Mouse (Mus musculus): ENCODE results near the gene Hist1h3d. TPM values are rescaled to one million over a fixed set of nuclear protein-coding genes. Genes with fewer than 3 reads are reported as not detected.
"Not testable (repeated sequence)": the region's sequence is repeated elsewhere in the genome, so short reads cannot be mapped to it uniquely, and the experiment has no call there.

The Hist1h3d gene
- total RNA-seq (2021), result 1 to 10 TPM; 3.4 to 3.8 TPM
- long read RNA-seq, experiment 1, partial matches to known transcripts, result 0 of 2 reads
- long read RNA-seq, experiment 1, other reads (novel, unspliced or antisense), result 2 of 2 reads
- long read RNA-seq, experiment 2, partial matches to known transcripts, result 0 of 1 reads
- long read RNA-seq, experiment 2, other reads (novel, unspliced or antisense), result 1 of 1 reads

DNA sequence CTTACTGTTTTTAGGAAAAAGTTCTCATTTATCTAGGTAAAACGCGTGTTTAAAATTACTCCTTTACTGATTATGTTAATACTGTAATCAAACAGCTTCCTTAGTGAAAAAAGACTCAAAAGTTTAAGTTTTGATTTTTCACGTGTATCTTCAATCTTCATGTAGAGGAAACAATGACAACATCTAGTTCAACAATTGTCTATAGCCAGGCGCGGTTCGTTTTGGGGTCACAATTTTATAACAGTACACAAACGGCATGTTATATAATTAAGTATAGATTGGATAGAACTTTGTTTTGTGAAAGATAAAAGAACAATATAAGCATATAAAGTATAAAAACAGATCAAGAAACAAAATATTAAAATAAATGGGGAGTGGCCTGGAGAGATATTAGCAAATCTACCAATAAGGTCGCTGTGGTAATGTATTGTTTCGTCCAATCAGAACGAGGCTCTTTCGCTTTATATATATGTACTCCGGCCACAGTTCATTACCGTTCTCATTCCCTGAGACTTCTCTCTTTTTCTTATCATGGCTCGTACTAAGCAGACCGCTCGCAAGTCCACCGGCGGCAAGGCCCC is at the start of gene Hist1h3d:
Hist1h3d (plus strand) TSS at position 493 of the 581 bp plus-strand sequence.
- DNase-seq, result no peak

DNA sequence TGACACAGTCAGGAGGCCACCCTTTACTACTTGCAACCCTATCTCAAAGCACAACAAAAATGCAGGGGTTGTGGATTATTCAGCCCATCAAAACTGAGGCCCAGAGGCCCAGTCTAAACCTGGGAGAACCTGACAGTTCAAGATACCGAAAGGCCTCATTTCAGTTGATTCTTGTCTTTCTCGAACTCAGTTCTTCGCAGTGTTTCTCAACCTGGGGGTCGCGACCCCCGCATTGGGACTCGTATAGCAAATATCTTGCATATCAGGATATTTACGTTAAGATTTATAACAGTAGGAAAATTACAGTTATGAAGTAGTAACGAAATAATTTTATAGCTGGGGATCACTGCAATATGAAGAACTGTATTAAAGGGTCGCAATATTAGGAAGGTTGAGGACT is 49.7 kb upstream of the Hist1h3d start:
- no peak for DNase-seq

DNA sequence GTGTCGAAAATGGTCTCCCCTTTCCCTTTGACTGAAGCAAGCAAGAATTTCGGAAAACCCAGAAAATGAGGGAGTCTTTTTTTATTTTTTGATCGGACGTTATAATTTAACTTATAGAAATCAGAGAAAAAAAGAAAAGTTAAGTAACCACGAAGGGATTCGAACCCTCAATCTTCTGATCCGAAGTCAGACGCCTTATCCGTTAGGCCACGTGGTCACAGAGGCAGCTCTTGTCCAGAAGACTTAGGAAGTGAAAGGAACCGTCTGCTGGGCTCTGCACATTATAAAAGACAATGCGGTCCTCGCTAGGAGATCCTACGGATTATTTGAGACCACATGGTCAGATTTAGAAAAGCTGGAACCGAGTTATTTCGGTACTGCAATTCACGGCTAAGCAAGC is 49.3 kb upstream of the Hist1h3d start:
- peak; percentile 70 for DNase-seq

DNA sequence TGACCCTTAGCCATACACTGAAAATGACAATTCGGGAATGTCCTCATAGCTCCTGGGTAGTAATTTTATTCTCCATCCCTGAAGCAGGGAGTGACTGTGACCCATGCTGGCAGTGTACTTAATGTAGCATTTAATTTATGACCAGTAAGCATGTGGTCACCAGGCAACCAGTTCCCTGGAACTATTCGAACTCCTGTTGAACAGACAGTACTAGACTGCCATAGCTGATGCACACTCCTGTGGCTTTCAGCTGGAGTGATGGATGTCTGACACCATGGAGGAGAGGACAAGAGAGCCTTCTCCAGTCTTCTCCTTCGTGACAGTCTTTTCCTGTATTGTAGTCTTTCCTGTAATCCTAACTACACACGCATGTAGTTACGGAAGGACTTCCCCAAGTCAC is 46.6 kb upstream of the Hist1h3d start:
- DNase-seq, result no peak

DNA sequence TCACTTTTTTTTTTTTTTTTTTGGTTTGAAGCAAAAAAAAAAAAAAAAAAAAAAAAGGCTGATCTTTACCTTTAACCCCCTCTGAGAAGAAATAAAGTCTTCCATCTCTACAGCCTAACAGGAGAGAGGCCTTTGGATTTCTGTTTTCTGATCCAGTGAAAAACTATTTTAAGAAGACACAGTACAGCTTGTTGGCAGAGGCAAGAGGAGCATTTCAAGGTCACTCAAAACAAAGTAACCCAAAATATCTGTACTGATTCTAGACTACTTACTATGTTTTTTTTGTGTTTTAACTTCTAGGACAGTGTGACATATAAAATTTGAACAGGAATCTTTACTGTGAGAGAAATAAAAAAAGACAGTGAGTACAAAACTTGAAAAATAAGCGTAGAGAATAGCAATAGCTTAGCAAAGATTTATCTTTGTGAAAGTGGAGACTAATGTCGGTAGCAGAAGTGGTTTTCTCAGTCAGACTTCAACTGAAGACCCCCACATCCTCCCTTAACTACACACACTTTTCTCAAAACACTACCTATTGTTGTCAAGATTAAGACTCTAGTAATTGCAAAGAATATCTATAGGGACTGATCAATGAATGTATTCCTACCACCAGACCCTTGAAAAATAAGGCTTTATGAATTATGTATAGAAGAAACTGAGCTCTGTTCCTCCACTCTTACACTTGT is 45.9 kb upstream of the Hist1h3d start:
- no peak for DNase-seq

DNA sequence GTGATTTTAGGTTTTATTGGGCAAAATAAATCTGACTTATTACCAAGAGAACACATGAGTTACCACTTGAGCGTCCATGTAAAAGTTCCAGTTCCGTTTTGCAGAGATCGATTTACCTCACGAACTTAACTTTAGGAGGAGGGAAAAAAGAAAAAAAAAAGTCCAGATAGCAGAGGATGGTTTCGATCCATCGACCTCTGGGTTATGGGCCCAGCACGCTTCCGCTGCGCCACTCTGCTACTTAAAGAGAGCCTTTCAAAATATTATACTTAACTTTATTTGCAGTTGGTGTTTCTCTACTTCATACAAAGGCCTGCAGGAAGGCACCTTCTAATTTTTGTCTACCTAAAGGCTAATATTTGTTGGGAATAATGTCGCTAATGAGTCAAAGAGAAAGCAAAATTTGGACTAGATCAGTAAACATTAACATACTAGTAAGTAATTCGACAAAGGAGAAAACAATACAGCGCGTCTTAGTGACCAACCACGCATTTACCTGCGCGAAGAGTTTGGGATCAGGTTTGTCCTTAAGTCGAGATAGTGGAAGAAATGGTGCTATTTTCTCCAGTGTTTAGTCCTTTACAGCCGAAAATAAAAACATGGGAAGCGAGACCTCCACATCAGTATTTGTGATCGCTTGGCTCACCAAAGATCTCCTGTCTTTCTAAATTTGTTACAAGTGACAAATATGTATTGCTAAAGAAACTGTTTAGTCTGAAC is 45.2 kb upstream of the Hist1h3d start:
- peak; percentile 55 for DNase-seq

DNA sequence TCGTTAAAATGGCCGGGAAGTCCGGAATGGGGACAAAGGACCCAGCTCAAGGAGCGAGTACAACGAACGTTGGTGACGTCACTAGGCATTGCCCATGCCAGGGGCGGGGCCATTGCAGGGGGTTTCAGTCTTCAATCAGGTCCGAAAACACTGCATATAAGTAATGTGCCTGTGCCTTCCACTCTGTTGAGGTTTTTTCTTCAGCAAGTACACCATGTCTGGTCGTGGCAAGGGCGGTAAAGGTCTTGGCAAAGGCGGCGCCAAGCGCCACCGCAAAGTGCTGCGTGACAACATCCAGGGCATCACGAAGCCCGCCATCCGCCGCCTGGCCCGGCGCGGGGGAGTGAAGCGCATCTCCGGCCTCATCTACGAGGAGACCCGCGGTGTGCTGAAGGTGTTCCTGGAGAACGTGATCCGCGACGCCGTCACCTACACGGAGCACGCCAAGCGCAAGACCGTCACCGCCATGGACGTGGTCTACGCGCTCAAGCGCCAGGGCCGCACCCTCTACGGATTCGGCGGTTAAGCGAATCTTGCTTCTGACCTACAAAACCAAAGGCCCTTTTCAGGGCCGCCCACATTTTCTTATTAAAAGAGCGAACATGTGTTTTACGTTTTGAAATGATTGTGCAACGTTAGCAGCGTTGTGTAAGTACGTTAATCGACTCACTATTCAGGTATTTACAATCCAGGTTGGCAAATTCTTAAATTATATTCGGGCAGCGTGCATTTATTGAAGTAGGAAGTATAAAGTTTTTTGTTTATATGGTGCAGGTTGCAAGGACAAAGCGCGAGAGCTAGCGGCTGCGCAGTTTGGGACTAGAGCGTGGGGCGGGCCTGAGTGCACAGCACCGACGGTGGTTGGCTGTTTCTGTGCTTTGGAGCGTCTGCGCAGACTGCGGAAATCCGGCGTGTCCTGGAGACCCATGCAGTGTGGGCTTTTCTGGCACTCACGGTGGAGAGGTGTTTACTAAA is 44.4 kb upstream of the Hist1h3d start, which contains the start of gene Hist1h4h:
Hist1h4h (plus strand) TSS at position 150 of the 975 bp plus-strand sequence.
- DNase-seq, result peak; percentile 93

DNA sequence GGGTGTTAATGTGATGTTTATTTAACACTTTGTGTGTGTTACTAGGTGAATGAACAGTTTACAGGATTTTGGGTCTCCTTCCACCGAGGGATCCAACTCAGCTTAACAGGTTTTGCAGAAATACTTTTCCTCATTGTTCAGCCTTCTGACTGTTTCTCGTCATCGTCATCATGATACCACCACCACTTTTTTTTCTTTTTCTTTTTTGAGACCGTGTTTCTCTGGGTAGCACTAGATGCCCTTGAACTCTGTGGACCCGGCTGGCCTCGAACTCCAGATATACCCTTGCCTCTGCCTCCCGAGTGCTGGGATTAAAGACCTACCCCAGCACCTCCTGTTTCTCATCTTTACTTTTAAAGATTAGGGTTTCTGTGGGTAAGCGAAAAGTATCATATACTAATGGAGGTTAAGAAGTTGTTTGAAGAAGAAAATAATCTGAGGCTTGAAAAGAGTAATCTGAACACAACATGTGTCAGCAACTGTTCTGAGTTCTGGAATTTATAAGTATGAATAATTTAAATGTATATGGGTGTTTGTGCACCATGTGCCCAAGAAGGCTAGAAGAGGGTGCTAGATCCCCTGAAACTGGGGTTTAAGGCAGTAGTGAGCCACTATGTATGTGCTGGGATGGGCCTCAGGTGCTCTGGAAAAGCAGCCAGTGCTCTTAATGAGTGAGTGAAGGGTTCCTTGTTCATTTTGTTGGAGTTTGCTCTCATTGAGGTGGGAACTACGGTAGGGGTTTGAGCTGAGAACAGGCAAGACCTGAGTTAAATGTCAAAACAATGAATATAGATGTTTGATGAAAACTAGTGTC is 43.1 kb upstream of the Hist1h3d start:
- no peak for DNase-seq

DNA sequence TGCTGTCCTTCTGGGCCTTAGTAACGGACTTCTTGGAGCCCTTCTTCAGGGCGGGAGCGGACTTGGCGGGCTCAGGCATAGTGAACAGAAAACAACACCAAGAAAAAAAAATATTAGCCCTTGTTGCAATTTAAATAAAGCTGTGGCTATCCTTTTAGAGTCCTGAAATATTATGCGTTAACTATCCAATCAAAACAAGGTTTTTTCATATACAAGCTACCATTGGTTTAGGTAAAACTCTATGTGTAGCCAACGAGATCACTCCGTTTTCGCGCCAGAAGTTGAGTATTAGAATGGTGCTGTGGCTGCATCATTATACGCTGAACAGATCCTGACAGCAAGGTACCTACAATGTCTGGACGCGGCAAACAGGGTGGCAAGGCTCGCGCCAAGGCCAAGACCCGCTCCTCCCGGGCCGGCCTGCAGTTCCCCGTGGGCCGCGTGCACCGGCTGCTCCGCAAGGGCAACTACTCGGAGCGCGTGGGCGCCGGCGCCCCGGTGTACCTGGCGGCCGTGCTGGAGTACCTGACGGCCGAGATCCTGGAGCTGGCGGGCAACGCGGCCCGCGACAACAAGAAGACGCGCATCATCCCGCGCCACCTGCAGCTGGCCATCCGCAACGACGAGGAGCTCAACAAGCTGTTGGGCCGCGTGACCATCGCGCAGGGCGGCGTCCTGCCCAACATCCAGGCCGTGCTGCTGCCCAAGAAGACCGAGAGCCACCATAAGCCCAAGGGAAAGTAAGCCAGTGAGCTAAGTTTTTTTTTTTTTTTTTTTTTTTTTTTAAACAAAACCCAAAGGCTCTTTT is 41.8 kb upstream of the Hist1h3d start, which contains the start of gene Hist1h2af:
Hist1h2af (plus strand) TSS at position 347 of the 808 bp plus-strand sequence.
- DNase-seq, result peak; percentile 43

DNA sequence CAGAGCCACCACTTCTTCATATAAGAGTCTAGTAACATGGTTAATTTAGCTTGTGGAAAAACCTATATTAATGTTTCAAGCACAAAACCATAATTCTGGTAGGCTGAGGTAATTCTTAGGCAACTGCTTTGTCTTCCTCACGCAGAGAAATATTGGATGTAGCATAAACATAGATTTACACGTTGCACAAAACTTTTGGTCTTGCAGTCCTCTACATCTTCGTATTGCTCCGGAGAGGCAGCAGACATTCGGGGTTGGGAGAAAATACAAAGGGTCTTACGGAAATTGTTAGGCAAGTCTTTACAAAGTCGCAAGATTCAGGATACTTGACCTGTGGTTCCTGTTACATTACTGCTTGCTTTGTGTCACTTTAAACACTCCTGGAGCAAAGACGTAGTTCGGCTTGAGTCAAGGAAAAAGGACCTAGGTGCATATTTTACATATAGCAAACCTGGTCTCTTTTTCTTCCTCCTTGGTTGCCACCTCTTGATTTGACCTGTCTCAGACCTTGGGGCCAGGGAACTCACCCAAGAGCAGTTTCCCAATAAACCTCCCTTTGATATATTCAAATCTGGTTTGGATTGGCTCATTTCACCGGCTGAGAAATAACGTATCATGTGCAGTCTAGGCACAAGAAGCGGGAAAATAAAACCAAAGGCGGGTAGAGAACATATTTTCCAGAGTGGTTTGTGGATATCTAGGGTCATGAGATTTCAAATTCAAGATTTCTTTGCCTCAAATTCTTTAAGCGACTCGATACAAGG is 41.0 kb upstream of the Hist1h3d start:
- DNase-seq, result no peak

DNA sequence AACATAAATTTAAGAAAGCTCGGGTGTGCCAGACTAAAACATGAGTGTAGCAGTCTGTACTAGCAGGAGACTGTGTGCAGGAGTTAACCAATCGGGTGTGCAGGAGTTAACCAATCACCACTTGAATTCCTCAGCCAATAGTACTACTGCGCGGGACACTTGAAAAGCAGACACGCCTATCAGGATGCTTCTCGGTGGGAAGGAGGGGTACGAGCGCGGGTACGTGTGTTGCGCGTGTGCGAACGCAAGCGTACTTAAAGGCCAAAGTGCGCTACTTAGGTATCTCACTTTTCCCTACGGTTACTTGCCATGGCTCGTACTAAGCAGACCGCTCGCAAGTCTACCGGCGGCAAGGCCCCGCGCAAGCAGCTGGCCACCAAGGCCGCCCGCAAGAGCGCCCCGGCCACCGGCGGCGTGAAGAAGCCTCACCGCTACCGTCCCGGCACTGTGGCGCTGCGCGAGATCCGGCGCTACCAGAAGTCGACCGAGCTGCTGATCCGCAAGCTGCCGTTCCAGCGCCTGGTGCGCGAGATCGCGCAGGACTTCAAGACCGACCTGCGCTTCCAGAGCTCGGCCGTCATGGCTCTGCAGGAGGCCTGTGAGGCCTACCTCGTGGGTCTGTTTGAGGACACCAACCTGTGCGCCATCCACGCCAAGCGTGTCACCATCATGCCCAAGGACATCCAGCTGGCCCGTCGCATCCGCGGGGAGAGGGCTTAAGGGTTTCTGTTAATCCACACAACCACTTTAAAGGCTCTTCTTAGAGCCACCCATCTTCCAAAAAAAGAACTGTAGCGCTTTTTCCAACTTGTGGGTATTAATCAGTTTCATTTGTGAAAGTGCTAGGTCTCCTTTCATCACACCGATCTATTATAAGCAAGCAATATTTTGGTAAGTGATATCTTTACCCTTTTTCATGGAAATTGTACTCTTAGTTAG is 40.2 kb upstream of the Hist1h3d start, which contains the start of gene Hist1h3g:
Hist1h3g (plus strand) TSS at position 286 of the 939 bp plus-strand sequence.
- peak; percentile 74 for DNase-seq

DNA sequence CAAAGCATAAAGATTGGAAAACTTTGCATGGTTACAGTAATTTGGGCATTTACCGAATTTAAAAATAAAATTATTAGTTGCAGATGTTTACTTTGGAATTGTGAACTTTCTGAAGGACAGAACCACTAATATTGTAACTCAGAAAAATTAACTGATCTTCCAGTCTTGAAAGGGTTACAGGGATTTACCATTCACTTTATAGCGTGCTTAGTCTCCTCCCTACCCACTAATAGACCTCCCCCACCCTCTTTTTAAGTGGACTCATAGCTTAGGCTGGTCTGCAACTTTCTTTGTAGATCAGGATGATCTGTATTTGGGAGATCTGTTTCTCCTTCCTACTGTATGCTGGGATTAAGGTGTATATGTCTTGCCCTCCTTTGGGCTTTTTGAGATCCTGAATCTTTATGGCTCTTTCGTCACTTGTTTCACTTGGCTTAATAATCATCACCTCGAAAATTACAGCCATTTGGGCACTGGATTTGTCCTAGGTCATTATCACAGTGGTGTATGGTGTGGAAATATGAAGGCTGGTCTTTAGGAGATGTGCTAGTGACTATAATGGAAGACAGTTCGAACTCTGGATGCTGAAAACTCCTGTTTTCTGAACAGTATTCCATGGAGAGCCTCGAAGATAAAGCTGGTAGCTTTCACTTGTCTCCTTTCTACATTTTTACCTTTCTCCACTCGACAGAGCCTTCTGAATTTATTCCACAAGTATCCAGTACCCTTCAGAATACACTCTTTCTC is 39.3 kb upstream of the Hist1h3d start:
- no peak for DNase-seq

DNA sequence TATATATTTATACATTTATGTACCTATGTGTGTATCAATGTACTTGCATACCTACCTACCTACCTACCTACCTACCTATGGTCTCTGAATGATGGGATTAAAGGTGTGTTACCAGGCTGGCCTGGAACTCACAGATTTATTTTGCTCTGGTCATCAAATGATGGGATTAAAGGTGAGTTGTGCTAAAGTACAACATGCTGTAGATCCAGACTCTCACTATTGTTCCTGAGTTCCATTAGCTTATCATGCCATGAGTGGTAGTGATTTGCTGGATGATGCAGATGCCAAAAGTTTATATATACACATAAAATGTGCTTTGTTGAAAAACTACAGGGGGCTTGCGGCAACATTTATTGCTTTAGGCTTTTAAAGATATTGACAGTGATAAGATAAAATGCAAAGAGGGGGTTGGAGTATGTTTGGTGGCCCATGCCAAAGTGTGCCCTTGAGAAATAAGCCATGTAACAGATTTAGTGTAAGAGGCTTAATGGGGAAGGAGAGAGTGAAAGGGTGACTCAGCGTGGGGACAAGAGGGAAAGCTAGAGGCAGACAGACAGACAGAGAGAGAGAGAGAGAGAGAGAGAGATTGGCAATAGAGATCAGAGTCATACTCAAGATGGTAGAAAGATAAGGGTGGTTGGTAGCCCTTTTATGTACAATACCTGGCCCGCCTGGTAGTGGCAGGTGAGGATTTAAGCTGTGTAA is 38.4 kb upstream of the Hist1h3d start:
- DNase-seq, result no peak

DNA sequence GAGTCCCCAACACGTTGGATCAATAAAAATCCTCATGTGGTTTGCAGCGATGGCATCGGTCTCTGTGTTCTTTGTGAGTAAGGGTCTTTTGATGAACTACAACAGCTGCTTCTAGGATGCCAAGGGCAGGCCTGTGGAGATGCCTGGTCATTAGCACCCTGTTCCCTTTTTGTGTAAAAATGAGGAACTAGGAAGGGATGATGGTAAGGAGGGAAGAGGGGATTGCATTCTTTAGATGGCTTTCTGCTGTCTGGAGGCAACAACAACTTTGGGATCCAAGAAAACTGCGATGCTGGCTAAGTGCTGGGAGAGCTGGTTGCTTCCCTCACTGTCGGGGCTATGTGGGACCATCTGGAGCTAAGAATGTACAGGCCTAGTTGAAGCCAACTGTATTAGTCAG is 37.3 kb upstream of the Hist1h3d start:
- no peak for DNase-seq

DNA sequence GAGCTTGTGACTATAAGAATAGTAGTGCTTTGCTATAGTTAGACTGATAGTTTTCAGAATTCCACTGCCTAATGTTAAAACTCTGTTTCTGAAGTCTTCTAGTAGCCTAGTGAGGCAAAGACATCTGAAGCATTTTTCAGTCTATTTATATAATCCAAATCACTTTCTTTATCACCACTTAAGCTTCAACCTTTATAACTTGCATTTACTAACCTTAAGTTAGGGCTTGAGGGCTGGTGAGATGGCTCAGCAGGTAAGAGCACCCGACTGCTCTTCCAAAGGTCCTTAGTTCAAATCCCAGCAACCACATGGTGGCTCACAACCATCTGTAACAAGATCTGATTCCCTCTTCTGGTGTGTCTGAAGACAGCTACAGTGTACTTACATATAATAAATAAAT is 35.7 kb upstream of the Hist1h3d start:
- not testable (repeated sequence) for DNase-seq

DNA sequence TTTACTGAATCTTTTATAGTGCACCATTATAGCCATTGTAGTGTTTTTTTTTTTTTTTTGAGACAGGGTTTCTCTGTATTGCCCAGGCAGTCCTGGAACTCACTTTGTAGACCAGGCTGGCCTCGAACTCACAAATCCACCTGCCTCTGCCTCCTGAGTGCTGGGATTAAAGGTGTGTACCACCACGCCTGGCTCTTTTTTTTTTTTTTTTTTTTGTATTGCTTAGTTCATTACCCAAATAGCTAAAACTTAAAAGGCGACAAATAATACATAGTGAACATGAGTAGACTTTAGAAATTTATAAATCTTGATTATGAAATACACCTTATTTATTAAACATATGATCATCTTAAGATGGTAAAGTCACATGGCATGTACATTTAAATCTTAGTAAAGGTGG is 34.1 kb upstream of the Hist1h3d start:
- DNase-seq, result no peak

Measured in gastrocnemius, postnatal 25 days (tissue).